Mouse (Mus musculus) stomach, embryonic 15.5 days (tissue): ENCODE data around the gene Tbx10. TPM values are rescaled to one million over a fixed set of nuclear protein-coding genes. Genes with fewer than 3 reads are reported as not detected.
"Not testable (repeated sequence)": the region's sequence is repeated elsewhere in the genome, so short reads cannot be mapped to it uniquely, and the experiment has no call there.

Experiments used
- ATAC-seq: fragments of 200-750 bp; cut with Nextera tagmentation; 2 replicates; pipeline ENCODE4 v1.8.0; 2017; ENCODE audit warnings: low read depth, moderate number of reproducible peaks, moderate TSS enrichment; ENCODE audit not compliant: insufficient read depth, low FRiP score
- H3K27ac ChIP-seq: fragments of 300-500 bp; sonication (generic); 2 replicates; pipeline ENCODE4 v1.5.1; 2015; ENCODE audit warnings: mild to moderate bottlenecking, inconsistent platforms
- H3K27me3 ChIP-seq: fragments of 300-500 bp; sonication (generic); replicated peaks from 2 replicates; pipeline ENCODE4 v1.6.1; 2015; ENCODE audit warnings: inconsistent platforms
- H3K36me3 ChIP-seq: fragments of 300-500 bp; sonication (generic); 2 replicates; pipeline ENCODE4 v1.6.1; 2015; ENCODE audit warnings: inconsistent platforms
- H3K4me1 ChIP-seq: fragments of 300-500 bp; sonication (generic); 2 replicates; pipeline ENCODE4 v1.6.1; 2015; ENCODE audit warnings: inconsistent platforms
- H3K4me2 ChIP-seq: fragments of 300-500 bp; sonication (generic); 2 replicates; pipeline ENCODE4 v1.6.1; 2015; ENCODE audit warnings: mild to moderate bottlenecking, inconsistent platforms
- H3K4me3 ChIP-seq: fragments of 300-500 bp; sonication (generic); replicated peaks from 2 replicates; pipeline ENCODE4 v1.5.1; 2015; ENCODE audit warnings: inconsistent platforms
- H3K9ac ChIP-seq: fragments of 300-500 bp; sonication (generic); 2 replicates; pipeline ENCODE4 v1.6.1; 2015; ENCODE audit warnings: inconsistent platforms
- H3K9me3 ChIP-seq: fragments of 300-500 bp; sonication (generic); 2 replicates; pipeline ENCODE4 v1.6.1; 2016; ENCODE audit warnings: inconsistent platforms
- WGBS: fragments of 180-500 bp; shearing (Covaris S2); methylation state at CpG from one replicate; pipeline ENCODE4 v1.1.7; 2015; 5-methylcytosine and 5-hydroxymethylcytosine counted together
- polyA plus RNA-seq: library from polyadenylated mRNA; unstranded; fragments of >200 nt; fragmentation: Nextera tagmentation; extraction: Ambion mirVana; gene quantifications from 2 replicates; pipeline ENCODE4 v1.2.1, GENCODE M21; 2015

Tbx10 gene
- polyA plus RNA-seq = 0.21 and 0.31 TPM in 2 replicates

DNA sequence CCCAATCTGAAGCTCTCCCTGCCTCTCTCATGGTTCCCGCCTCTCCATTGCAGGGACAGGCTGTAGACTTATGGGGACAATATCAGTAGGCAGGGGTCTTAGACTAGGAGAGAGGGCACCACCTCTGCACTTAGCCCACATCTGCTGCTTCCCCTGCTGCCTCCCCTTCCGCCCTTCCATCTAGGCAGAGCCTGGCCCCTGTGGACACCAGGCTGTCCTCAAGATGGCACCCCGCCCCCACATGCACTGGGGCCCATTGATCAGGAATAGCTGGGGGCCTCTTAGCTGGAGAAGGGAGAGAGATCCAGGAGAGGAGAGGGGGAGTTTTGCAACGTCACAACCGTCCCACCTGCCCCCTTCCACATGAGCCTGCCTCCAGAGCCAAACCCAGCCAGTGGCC lies at the start of gene Tbx10:
Tbx10 (plus strand) TSS at position 337 of the 400 bp plus-strand sequence.
- Histone ChIP-seq H3K4me1 (no peaks in the 10 kb centered on the region), H3K9ac (no peak within 1 kb of the TSS), H3K27me3 (no peaks in the 10 kb centered on the region), H3K27ac (no peak within 1 kb of the TSS), H3K9me3 (no peaks in the 10 kb centered on the region), H3K4me2 (no peak within 1 kb of the TSS), H3K36me3 (no peaks in the 10 kb centered on the region), H3K4me3 (no peak within 1 kb of the TSS)
- 58% methylated on average over 5 of the region's 5 CpGs for WGBS
- no peak for ATAC-seq

DNA sequence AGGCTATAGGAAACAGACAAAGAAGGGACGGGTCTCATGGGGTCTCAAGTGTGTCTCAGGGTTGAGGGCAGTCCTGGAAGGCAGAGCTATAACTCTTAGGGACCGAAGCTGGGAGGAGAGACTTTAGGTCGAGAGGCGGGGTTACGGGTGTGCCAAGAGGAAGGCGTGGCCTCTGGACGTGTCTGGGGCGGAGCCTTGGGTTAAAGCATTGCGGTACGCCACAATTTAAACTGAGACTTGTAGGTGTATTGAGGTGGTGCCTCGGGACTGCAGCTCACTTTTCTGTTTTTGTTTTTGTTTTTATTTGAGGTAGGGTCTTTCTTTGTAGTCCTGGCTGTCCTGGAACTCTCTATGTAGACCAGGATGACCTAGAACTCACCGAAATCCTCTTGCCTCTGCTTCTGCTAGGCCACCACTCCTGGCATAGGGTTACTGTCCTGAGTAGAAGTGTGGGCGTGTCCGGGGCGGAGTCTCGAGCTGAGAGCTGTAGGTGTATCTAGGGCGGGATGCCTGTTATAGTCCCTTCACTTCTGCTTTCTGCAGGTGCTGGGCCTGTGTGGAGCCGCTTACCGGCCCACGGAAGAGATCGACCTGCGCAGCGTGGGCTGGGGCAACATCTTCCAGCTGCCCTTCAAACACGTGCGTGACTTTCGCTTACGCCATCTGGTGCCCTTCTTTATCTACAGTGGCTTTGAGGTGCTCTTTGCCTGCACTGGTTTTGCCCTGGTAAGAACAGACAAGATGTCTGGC lies 49.4 kb upstream of the Tbx10 start:
- 0 out of 2 replicates have a peak, but pooled peaks have one; percentile 70 for ATAC-seq
- Histone ChIP-seq H3K4me2 (peak overlapping the region; percentile 41), H3K27ac (no peak overlapping the region), H3K36me3 (no peaks in the 10 kb centered on the region), H3K4me1 (0 out of 2 replicates have a peak, but pooled peaks cover 6% of the 10 kb centered on the region), H3K27me3 (no peaks in the 10 kb centered on the region), H3K9me3 (no peaks in the 10 kb centered on the region), H3K9ac (no peak overlapping the region), H3K4me3 (peak overlapping the region; percentile 19; the same call in 1 of the 2 replicates)
- 19% methylated on average over 27 of the region's 27 CpGs for WGBS

DNA sequence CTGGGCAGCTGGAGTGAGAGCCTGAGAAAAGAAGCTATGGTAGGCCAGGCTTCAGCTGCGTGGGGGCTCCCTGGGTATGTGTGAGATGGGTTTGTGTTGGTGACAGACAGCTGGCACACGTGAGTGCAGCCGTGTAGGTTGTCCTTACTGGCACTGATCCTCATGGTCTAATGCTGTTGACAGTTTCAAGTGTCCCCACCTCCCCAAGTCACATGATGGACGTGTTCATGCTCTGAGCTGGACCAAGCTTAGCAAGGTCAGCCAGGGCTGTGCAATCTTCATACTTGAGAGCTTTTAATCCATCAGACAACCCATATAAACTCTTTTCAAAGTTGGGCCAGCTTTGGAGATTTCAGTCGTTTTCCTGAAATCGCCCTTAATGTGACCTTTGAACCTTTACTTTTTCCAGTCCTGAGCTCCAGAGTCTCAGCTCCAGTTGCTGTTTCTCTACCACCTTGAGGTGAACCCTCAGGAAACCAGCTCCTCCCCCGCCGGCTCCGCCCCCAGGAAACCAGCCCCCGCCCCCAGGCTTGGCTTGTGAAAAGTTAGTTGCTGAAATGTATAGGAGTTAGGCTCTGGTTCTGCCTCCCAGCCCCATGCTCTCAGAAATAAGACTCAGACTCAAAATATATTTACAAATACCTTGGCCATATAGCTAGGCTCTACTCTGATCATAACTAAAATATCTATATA lies 46.5 kb upstream of the Tbx10 start:
- Histone ChIP-seq H3K9me3 (no peaks in the 10 kb centered on the region), H3K4me3 (no peak overlapping the region), H3K27ac (no peak overlapping the region), H3K9ac (no peak overlapping the region), H3K4me2 (no peak overlapping the region), H3K27me3 (no peaks in the 10 kb centered on the region), H3K4me1 (0 out of 2 replicates have a peak, but pooled peaks cover 6% of the 10 kb centered on the region), H3K36me3 (no peaks in the 10 kb centered on the region)
- 26% methylated on average over 10 of the region's 10 CpGs for WGBS
- no peak for ATAC-seq

DNA sequence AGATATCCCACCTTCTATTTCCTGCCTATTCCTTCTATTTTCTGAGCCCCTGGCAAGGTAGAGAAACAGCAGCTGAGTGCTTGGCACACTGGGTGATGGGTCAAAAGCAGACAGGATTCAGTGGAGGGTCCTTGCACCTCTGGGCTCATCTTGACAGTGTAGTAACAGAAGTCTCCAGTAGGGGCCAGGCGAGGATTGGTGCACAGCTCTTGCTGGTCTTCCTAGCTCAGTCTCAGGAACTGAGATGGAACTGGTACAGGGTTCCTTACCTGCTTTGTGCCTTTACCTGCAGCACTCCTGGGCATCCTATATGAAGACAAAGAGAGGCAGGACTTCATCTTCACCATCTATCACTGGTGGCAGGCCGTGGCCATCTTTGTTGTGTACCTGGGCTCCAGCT lies 45.8 kb upstream of the Tbx10 start:
- Histone ChIP-seq H3K4me2 (no peak overlapping the region), H3K4me1 (0 out of 2 replicates have a peak, but pooled peaks cover 6% of the 10 kb centered on the region), H3K9me3 (no peaks in the 10 kb centered on the region), H3K9ac (no peak overlapping the region), H3K4me3 (no peak overlapping the region), H3K36me3 (no peaks in the 10 kb centered on the region), H3K27ac (no peak overlapping the region), H3K27me3 (no peaks in the 10 kb centered on the region)
- peak; percentile 42; the same call in 1 of the 2 replicates for ATAC-seq
- 19% methylated on average over 2 of the region's 2 CpGs for WGBS

DNA sequence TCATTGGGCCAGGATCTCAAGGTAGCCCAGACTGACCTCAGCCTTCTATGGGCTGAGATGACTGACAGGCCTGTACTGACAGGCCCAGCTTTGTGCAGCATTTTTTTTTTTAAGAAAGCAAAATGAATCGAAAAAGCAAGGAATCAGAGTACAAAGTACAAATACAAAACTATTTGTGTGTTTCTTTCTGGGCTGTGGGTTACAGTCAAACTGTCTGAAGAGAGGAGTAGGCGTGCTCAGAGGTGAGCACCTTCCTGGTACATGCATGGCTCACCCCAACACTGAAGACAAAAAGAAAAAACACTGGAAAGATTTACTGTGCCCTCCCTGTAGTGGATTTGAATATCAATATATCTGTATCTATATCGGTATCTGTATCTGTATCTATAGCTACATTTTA lies 44.7 kb upstream of the Tbx10 start:
- Histone ChIP-seq H3K9ac (no peak overlapping the region), H3K27me3 (no peaks in the 10 kb centered on the region), H3K9me3 (no peaks in the 10 kb centered on the region), H3K4me1 (0 out of 2 replicates have a peak, but pooled peaks cover 6% of the 10 kb centered on the region), H3K4me3 (no peak overlapping the region), H3K27ac (no peak overlapping the region), H3K36me3 (no peaks in the 10 kb centered on the region), H3K4me2 (no peak overlapping the region)
- WGBS = 74% methylated on average over 3 of the region's 3 CpGs
- no peak for ATAC-seq

DNA sequence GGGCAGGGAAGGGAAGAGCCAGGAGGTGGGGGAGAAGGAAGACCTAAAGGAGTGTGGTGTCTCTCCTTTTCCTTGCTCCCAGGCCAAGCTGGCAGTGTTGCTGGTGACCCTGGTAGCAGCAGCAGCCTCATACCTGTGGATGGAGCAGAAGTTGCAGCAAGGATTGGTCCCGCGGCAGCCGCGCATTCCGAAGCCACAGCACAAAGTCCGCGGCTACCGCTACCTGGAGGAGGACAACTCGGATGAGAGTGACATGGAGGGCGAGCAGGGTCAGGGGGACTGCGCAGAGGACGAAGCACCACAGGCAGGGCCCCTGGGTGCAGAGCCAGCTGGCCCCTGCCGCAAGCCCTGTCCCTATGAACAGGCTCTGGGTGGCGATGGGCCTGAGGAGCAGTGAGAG lies 44.0 kb upstream of the Tbx10 start:
- Histone ChIP-seq H3K27ac (no peak overlapping the region), H3K9me3 (no peaks in the 10 kb centered on the region), H3K4me1 (0 out of 2 replicates have a peak, but pooled peaks cover 2% of the 10 kb centered on the region), H3K9ac (no peak overlapping the region), H3K27me3 (no peaks in the 10 kb centered on the region), H3K4me3 (no peak overlapping the region), H3K36me3 (no peaks in the 10 kb centered on the region), H3K4me2 (no peak overlapping the region)
- no peak for ATAC-seq
- 68% methylated on average over 14 of the region's 14 CpGs for WGBS

DNA sequence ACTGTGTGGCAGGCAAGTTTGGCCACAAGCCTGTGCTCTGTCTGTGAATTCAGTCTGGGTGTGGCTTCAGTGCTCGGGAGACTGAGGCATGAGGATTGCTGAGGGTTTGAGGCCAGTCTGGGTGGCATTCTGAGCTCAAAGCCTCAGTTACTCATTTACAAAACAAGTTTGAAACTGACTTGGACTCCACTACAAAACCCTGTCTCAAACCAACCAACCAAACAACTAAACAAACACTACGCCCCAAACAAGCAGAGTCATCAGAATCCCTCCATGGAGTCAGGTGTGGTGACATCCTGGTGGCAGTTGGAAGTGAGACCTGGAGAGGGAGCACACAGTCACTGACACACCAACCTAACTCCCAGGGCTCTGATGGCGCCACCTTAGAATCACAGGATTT lies 42.2 kb upstream of the Tbx10 start:
- WGBS = 73% methylated on average over 3 of the region's 3 CpGs
- no peaks in the 10 kb centered on the region for H3K36me3 ChIP-seq
- no peak overlapping the region for H3K9ac ChIP-seq
- H3K4me1 ChIP-seq = no peaks in the 10 kb centered on the region
- no peak overlapping the region for H3K4me2 ChIP-seq
- H3K27me3 ChIP-seq = no peaks in the 10 kb centered on the region
- no peak overlapping the region for H3K27ac ChIP-seq
- ATAC-seq = no peak
- no peak overlapping the region for H3K4me3 ChIP-seq
- H3K9me3 ChIP-seq = no peaks in the 10 kb centered on the region

DNA sequence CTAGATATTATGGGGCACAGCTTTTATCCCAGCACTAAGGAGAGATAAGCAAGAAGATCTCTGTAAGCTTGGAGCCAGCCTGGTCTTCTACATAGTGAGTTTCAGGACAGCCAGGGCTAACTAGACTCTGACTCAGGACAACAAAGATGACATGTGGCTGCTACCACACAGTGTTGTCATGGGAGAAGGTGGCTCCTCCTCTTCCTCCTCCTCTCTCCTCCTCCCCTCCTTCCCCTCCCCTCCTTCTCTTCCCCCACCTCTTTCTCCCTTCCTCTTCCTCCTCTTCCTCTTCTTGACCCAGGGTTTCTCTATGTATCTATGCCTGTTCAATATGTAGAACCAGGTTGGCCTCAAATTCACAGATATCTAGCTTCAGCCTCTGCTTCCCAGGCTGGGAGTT lies 41.1 kb upstream of the Tbx10 start:
- no peak overlapping the region for H3K4me3 ChIP-seq
- H3K4me2 ChIP-seq = no peak overlapping the region
- no peak overlapping the region for H3K27ac ChIP-seq
- no peaks in the 10 kb centered on the region for H3K27me3 ChIP-seq
- no peaks in the 10 kb centered on the region for H3K4me1 ChIP-seq
- no peak overlapping the region for H3K9ac ChIP-seq
- H3K36me3 ChIP-seq = no peaks in the 10 kb centered on the region
- no peaks in the 10 kb centered on the region for H3K9me3 ChIP-seq
- ATAC-seq = no peak

DNA sequence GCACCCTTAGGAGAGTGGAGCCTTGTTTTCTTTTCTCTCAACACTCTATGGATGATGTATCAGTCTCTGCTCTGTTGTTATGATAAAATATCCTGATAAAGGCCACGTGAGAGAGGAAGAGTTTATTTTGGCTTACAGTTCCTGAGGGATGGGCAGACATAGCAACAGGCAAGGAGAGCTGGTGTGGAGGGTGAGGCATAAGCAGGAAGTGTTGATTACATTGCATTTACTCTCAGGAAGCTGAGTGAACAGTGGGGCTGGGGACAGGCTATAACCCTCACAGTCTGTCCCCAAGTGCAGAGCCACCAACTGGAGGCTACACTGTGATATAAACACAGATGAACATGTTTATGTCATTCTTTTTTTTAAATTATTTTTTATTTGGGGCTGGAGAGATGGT lies 40.5 kb upstream of the Tbx10 start:
- WGBS = 57% methylated on average over 1 of the region's 1 CpGs
- Histone ChIP-seq H3K27me3 (no peaks in the 10 kb centered on the region), H3K4me1 (no peaks in the 10 kb centered on the region), H3K4me3 (no peak overlapping the region), H3K36me3 (no peaks in the 10 kb centered on the region), H3K27ac (no peak overlapping the region), H3K4me2 (no peak overlapping the region), H3K9me3 (no peaks in the 10 kb centered on the region), H3K9ac (no peak overlapping the region)
- ATAC-seq = no peak

DNA sequence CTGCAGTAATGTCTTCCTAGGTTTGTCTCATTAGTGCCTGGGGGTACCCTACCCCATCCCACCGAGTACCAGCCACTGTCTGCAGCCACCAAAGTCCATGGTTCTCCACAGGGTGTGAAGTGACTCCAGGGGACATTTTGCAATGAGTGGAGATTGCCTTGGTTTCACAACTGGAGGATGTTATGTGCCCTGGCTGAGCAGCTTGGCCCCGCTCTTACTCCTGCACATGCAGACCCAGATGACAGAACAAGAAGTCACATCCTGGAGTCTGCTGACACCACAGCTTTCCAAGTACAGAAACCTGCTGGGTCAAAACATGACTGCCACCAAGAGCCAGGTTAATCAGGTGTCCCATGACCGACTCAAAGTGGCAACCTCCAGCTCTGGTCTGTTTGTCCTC lies 37.5 kb upstream of the Tbx10 start:
- no peak for ATAC-seq
- Histone ChIP-seq H3K27me3 (no peaks in the 10 kb centered on the region), H3K9ac (no peak overlapping the region), H3K4me3 (no peak overlapping the region), H3K9me3 (no peaks in the 10 kb centered on the region), H3K36me3 (no peaks in the 10 kb centered on the region), H3K4me1 (no peaks in the 10 kb centered on the region), H3K4me2 (no peak overlapping the region), H3K27ac (no peak overlapping the region)
- WGBS = 66% methylated on average over 3 of the region's 3 CpGs

DNA sequence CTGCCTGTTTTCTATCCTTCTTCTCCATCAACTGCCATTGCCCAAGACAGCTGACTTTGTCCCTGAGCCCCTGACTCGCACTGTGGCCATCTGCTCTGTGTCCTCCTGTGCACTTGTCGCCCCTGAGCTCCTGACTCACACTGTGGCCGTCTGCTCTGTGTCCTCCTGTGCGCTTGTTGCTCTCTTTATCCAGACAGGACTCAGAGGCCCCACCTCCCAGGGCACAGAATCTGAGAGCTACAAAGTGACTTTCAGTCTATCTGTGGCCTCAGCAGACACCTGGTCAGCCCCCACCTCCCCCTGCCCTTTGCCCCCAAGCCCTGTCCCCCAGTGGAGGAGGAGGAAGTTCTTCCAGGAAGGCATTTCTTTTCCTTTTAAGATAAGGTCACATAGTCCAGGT lies 36.7 kb upstream of the Tbx10 start:
- H3K9ac ChIP-seq = no peak overlapping the region
- 40% methylated on average over 4 of the region's 4 CpGs for WGBS
- no peaks in the 10 kb centered on the region for H3K9me3 ChIP-seq
- no peaks in the 10 kb centered on the region for H3K4me1 ChIP-seq
- no peaks in the 10 kb centered on the region for H3K36me3 ChIP-seq
- H3K4me3 ChIP-seq = no peak overlapping the region
- ATAC-seq = no peak
- H3K27me3 ChIP-seq = no peaks in the 10 kb centered on the region
- no peak overlapping the region for H3K4me2 ChIP-seq
- no peak overlapping the region for H3K27ac ChIP-seq

DNA sequence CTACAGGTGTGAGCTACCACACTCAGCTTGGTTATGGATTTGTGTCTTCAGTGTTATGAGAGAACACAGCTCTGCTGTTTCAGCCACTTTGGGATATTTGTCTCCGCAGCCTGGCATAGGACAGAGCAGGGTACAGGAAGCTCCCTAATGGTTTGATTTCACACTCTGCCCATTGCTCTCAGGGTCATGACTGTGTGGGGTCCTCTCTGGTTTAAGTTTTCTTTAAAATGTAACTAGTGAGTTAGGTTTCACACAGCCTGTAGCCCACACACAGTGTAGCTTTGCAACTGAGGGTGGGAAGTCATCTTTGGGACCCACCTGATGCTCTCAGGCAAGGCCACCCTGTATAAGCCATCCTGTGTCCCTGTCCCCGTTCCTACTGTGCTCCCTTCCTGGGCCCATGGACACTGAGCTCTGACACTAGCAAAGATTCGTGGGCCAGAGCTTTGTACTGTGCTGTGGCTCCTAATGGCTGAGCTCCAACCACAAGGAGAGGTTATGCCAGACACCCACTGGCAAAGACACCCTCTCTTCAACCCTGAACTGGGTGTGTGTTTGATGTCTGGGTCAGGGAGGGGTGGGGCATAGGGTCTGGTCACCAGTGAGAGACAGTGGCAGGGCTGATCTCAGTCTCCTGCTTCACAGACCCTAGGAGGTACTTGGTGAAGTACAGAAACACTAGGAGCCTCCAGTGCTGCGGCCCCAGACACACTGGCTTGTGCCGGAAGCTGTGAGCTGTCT lies 35.1 kb upstream of the Tbx10 start:
- H3K27ac ChIP-seq, H3K9ac ChIP-seq, ATAC-seq, H3K9me3 ChIP-seq, H3K36me3 ChIP-seq, H3K4me2 ChIP-seq, H3K27me3 ChIP-seq, H3K4me1 ChIP-seq, H3K4me3 ChIP-seq: not testable (repeated sequence)
- WGBS = 81% methylated on average over 5 of the region's 5 CpGs
